Mouse (Mus musculus): ENCODE results near the gene Pla2g4a. TPM values are rescaled to one million over a fixed set of nuclear protein-coding genes. Genes with fewer than 3 reads are reported as not detected.

Pla2g4a gene
- total and polyA plus RNA-seq, 3 experiments: 6.4 to 14.4 TPM; not detected in 1

DNA sequence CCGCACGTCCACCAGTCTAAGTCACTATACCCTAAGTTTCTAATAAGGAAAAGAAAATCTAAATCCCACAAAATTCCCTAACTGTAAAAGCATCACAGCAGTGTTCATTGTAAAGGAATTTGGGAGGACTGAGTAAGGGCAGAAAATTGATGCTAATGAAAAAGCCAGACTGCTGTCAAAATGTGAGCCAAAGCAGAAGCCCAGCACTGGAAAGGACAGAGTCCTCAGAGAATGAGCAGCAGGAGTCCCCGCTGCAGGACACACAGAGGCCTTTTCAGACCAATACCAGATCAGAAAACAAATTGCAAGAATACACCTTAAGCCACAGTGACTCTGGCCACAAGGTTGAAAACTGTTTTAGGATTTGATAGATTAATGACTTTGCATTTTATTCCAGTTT lies 124.6 kb downstream of the Pla2g4a start:
- no peak for DNase-seq (ENCODE audit: low read depth, low spot score)
- Histone ChIP-seq H3K9ac (ENCODE audit: control insufficient read depth, low read depth, low read length, poor library complexity, severe bottlenecking) (no peak overlapping the region), H3K27me3 (ENCODE audit: control insufficient read depth in 1 of 2, insufficient read depth in 2 of 2, low read length in 2 of 2) (no peaks in the 10 kb centered on the region), H3K27ac (ENCODE audit: control insufficient read depth, low read depth, low read length) (no peak overlapping the region), H3K36me3 (ENCODE audit: control insufficient read depth in 1 of 2, insufficient read depth in 2 of 2, low read length in 2 of 2) (no peaks in the 10 kb centered on the region), H3K79me2 (ENCODE audit: control insufficient read depth, insufficient read depth, low read length, poor library complexity) (no peaks in the 10 kb centered on the region), H3K9me3 (replicated peaks; ENCODE audit: insufficient read depth, low read length) (no peaks in the 10 kb centered on the region), H3K4me3 (ENCODE audit: control insufficient read depth in 1 of 2, insufficient read depth in 1 of 2, low read depth in 2 of 2, low read length in 2 of 2) (no peak overlapping the region), H3K4me1 (ENCODE audit: control insufficient read depth in 1 of 2, insufficient read depth in 2 of 2, low read length in 2 of 2) (no peaks in the 10 kb centered on the region)
- TF ChIP-seq ZKSCAN1 (IDR thresholded peaks at IDR 0.05; ENCODE audit: low read depth, low read length) (no peak), MEF2A (IDR thresholded peaks at IDR 0.05; ENCODE audit: extremely low read depth, insufficient replicate concordance, low read depth, low read length, poor library complexity, severe bottlenecking) (no peak), ZC3H11A (IDR thresholded peaks at IDR 0.05; ENCODE audit: low read depth, low read length) (no peak), MAZ (IDR thresholded peaks at IDR 0.05; ENCODE audit: low read depth, low read length) (no peak)

DNA sequence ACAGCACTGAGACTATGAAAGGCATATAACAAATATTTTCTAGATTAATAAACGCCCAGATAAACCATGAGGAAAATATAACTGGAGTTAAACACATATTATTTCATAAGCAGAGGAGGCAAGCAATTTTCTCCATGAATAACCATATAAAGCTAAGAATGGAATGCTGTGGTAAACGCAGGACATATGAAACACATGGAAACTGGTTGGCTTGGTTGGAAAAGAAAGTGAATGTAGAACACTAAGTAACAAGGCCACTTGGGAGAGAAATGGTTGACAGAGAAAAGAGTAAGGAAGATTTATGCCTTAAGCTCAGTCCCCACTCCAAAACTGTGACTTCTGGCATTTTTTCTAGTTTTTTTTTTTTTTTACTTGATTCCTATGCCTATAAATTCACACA lies 127.2 kb downstream of the Pla2g4a start:
- Histone ChIP-seq H3K27me3 (ENCODE audit: control insufficient read depth in 1 of 2, insufficient read depth in 2 of 2, low read length in 2 of 2) (no peaks in the 10 kb centered on the region), H3K79me2 (ENCODE audit: control insufficient read depth, insufficient read depth, low read length, poor library complexity) (no peaks in the 10 kb centered on the region), H3K4me1 (ENCODE audit: control insufficient read depth in 1 of 2, insufficient read depth in 2 of 2, low read length in 2 of 2) (no peaks in the 10 kb centered on the region), H3K9ac (ENCODE audit: control insufficient read depth, low read depth, low read length, poor library complexity, severe bottlenecking) (no peak overlapping the region), H3K4me3 (ENCODE audit: control insufficient read depth in 1 of 2, insufficient read depth in 1 of 2, low read depth in 2 of 2, low read length in 2 of 2) (no peak overlapping the region), H3K27ac (ENCODE audit: control insufficient read depth, low read depth, low read length) (no peak overlapping the region), H3K36me3 (ENCODE audit: control insufficient read depth in 1 of 2, insufficient read depth in 2 of 2, low read length in 2 of 2) (no peaks in the 10 kb centered on the region), H3K9me3 (replicated peaks; ENCODE audit: insufficient read depth, low read length) (no peaks in the 10 kb centered on the region)
- no peak for TF ChIP-seq MAZ (IDR thresholded peaks at IDR 0.05; ENCODE audit: low read depth, low read length)
- TF ChIP-seq KAT2A (conservative IDR thresholded peaks at IDR 0.05; ENCODE audit: low read depth, low read length): no peak
- no peak for TF ChIP-seq GABPA (IDR thresholded peaks at IDR 0.05; ENCODE audit: low read depth, low read length)
- TF ChIP-seq NRF1 (IDR thresholded peaks at IDR 0.05; ENCODE audit: insufficient read depth, low read depth, low read length, poor library complexity, severe bottlenecking): no peak
- TF ChIP-seq ELF1 (IDR thresholded peaks at IDR 0.05; ENCODE audit: low read depth, low read length): no peak
- no peak for TF ChIP-seq USF1 (IDR thresholded peaks at IDR 0.05; ENCODE audit: low read depth, low read length)
- no peak for TF ChIP-seq EP300 (IDR thresholded peaks at IDR 0.05; ENCODE audit: low read depth in 1 of 2, low read length in 2 of 2)
- TF ChIP-seq SIN3A (IDR thresholded peaks at IDR 0.05; ENCODE audit: low read length): no peak
- no peak for TF ChIP-seq POLR2AphosphoS5 (IDR thresholded peaks at IDR 0.05; ENCODE audit: borderline replicate concordance, low read depth, low read length)
- no peak for TF ChIP-seq MEF2A (IDR thresholded peaks at IDR 0.05; ENCODE audit: extremely low read depth, insufficient replicate concordance, low read depth, low read length, poor library complexity, severe bottlenecking)
- no peak for TF ChIP-seq RAD21 (IDR thresholded peaks at IDR 0.05; ENCODE audit: low read depth, low read length)
- no peak for TF ChIP-seq MYB (IDR thresholded peaks at IDR 0.05; ENCODE audit: low read depth, low read length)
- no peak for TF ChIP-seq CHD2 (IDR thresholded peaks at IDR 0.05; ENCODE audit: low read length)
- TF ChIP-seq MXI1 (IDR thresholded peaks at IDR 0.05; ENCODE audit: low read depth, low read length): no peak
- no peak for TF ChIP-seq TBP (IDR thresholded peaks at IDR 0.05; ENCODE audit: low read depth, low read length)
- no peak for TF ChIP-seq MAX (IDR thresholded peaks at IDR 0.05; ENCODE audit: low read length)
- TF ChIP-seq JUND (IDR thresholded peaks at IDR 0.05; ENCODE audit: low read depth, low read length): no peak
- no peak for TF ChIP-seq SMC3 (IDR thresholded peaks at IDR 0.05; ENCODE audit: low read depth, low read length)
- TF ChIP-seq POLR2AphosphoS2 (IDR thresholded peaks at IDR 0.05; ENCODE audit: low read length): no peak
- DNase-seq (ENCODE audit: low read depth, low spot score): no peak
